Mouse (Mus musculus): ENCODE results near the gene Elovl2. TPM values are rescaled to one million over a fixed set of nuclear protein-coding genes. Genes with fewer than 3 reads are reported as not detected.
"Not testable (repeated sequence)": the region's sequence is repeated elsewhere in the genome, so short reads cannot be mapped to it uniquely, and the experiment has no call there.

The Elovl2 gene
- polyA plus RNA-seq, 2 experiments: 2.3 to 2.5 TPM

DNA sequence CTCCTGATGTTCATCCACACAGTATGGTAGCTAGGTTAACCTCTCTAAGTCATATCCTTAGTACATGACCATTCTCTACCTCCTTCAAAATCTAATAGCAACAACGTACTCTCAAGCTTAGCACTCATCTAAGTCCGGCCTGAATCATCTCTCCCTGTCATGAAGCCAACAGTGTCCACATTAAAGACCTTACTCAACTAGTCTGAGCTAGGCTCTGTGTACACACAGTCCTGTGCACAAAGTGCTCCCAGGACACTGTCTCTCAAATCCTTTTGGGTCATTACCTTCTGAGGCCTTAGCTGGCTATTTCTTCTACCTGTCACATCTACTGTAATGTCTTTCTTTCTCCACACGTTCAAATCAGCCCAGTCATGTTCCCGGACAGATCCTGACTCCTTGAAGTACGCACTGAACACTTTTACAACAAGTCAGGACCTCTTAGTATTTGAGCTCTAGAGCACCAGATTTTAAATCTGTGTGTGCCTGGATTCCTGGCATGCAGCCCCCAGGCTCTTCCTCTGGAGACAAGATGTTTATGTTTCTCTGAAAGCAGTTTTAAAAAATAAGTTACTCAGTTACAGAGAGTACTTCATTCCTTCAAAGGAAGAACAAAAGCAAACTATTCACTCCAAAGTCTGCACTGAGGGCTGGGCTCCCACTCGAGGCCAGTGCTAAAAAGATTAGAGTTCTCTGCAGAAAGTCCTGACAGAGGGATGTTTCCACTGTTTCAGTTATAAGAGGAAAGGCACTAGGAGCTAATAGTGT is 7.5 kb downstream of the Elovl2 start:
- ATAC-seq (ENCODE audit: low FRiP score, low read depth): no peak
- no peak overlapping the region for H3K27ac ChIP-seq (replicated peaks; ENCODE audit: low read depth, low read length)
- no peak overlapping the region for H3K4me2 ChIP-seq (replicated peaks; ENCODE audit: low read depth, low read length, severe bottlenecking)
- no peaks in the 10 kb centered on the region for H3K27me3 ChIP-seq (ENCODE audit: control insufficient read depth, insufficient read depth, low read length)
- no peak overlapping the region for H3K9ac ChIP-seq (ENCODE audit: low read depth, low read length, severe bottlenecking)
- H3K36me3 ChIP-seq (ENCODE audit: control insufficient read depth, insufficient read depth, low read length): no peaks in the 10 kb centered on the region
- DNase-seq (ENCODE audit: low spot score): no peak
- 56% methylated on average over 6 of the region's 6 CpGs for WGBS
- no peak overlapping the region for H3K4me3 ChIP-seq (replicated peaks; ENCODE audit: low read length)
- H3K4me1 ChIP-seq (ENCODE audit: control insufficient read depth, insufficient read depth, low read length): no peaks in the 10 kb centered on the region
- H3K9me3 ChIP-seq (ENCODE audit: control insufficient read depth, low read length): no peaks in the 10 kb centered on the region
- TF ChIP-seq POLR2A (IDR thresholded peaks at IDR 0.05; ENCODE audit: borderline replicate concordance, extremely low read depth, insufficient read depth, insufficient read length): no peak

DNA sequence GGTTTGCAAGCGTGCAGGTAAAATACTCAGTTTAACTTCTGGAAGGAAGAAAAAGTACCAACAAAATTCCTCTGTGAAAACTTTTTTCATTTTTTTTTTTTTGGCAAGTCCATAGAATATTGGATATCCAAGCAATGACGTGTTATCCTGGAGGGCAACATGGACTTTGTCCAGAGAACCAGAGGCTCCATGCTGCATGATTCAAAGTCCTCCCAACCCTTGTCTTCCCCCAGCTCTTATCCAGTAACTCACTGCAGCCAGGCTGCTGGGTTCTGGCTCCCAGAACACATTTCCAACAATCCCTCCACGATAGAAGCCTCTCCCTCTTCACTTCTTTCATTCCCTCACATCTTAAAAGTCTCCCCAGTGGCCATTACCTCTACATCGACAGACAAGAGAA is 8.9 kb downstream of the Elovl2 start:
- ATAC-seq (ENCODE audit: low FRiP score, low read depth): no peak
- Histone ChIP-seq H3K27me3 (ENCODE audit: control insufficient read depth, insufficient read depth, low read length) (no peaks in the 10 kb centered on the region; the same call in 1 of the 2 replicates), H3K9ac (ENCODE audit: low read depth, low read length, severe bottlenecking) (no peak overlapping the region), H3K4me1 (ENCODE audit: control insufficient read depth, insufficient read depth, low read length) (no peaks in the 10 kb centered on the region), H3K4me3 (replicated peaks; ENCODE audit: low read length) (no peak overlapping the region), H3K27ac (replicated peaks; ENCODE audit: low read depth, low read length) (no peak overlapping the region), H3K9me3 (ENCODE audit: control insufficient read depth, low read length) (no peaks in the 10 kb centered on the region), H3K36me3 (ENCODE audit: control insufficient read depth, insufficient read depth, low read length) (no peaks in the 10 kb centered on the region), H3K4me2 (replicated peaks; ENCODE audit: low read depth, low read length, severe bottlenecking) (no peak overlapping the region)
- TF ChIP-seq POLR2A (IDR thresholded peaks at IDR 0.05; ENCODE audit: borderline replicate concordance, extremely low read depth, insufficient read depth, insufficient read length): no peak
- 67% methylated on average over 4 of the region's 4 CpGs for WGBS
- DNase-seq (ENCODE audit: low spot score): no peak

GRCm38 (mm10) chr13:41206241-41206640 is 14.0 kb downstream of the Elovl2 start:
- H3K9ac ChIP-seq (ENCODE audit: low read depth, low read length, severe bottlenecking): no peak overlapping the region
- no peaks in the 10 kb centered on the region for H3K36me3 ChIP-seq (ENCODE audit: control insufficient read depth, insufficient read depth, low read length)
- WGBS: 83% methylated on average over 5 of the region's 5 CpGs
- ATAC-seq (ENCODE audit: low FRiP score, low read depth) (no peak), DNase-seq (ENCODE audit: low spot score) (no peak)
- H3K27me3 ChIP-seq (ENCODE audit: control insufficient read depth, insufficient read depth, low read length): no peaks in the 10 kb centered on the region; the same call in 1 of the 2 replicates
- H3K4me2 ChIP-seq (replicated peaks; ENCODE audit: low read depth, low read length, severe bottlenecking): no peak overlapping the region
- peaks cover 7% of the 10 kb centered on the region for H3K4me1 ChIP-seq (ENCODE audit: control insufficient read depth, insufficient read depth, low read length)
- no peak overlapping the region for H3K4me3 ChIP-seq (replicated peaks; ENCODE audit: low read length)
- TF ChIP-seq POLR2A (IDR thresholded peaks at IDR 0.05; ENCODE audit: borderline replicate concordance, extremely low read depth, insufficient read depth, insufficient read length): no peak
- no peak overlapping the region for H3K27ac ChIP-seq (replicated peaks; ENCODE audit: low read depth, low read length)
- H3K9me3 ChIP-seq (ENCODE audit: control insufficient read depth, low read length): no peaks in the 10 kb centered on the region

DNA sequence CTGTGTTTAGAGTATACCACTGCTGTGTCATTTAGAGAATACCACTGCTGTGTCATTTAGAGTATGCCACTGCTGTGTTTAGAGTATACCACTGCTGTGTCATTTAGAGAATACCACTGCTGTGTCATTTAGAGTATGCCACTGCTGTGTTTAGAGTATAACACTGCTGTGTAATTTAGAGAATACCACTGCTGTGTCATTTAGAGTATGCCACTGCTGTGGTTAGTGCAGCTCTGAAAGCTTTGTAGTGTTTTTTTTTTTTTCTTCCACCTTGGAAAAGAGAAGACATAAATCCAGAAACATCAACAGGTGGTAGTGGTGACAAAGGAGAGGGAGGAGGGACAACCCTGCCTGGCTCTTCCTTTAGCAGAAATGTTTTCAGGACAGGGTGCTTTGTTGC is 14.6 kb downstream of the Elovl2 start:
- not testable (repeated sequence) for H3K9ac ChIP-seq (ENCODE audit: low read depth, low read length, severe bottlenecking); H3K4me3 ChIP-seq (replicated peaks; ENCODE audit: low read length); H3K4me1 ChIP-seq (ENCODE audit: control insufficient read depth, insufficient read depth, low read length); H3K9me3 ChIP-seq (ENCODE audit: control insufficient read depth, low read length); DNase-seq (ENCODE audit: low spot score); ATAC-seq (ENCODE audit: low FRiP score, low read depth); H3K27ac ChIP-seq (replicated peaks; ENCODE audit: low read depth, low read length); H3K27me3 ChIP-seq (ENCODE audit: control insufficient read depth, insufficient read depth, low read length); H3K36me3 ChIP-seq (ENCODE audit: control insufficient read depth, insufficient read depth, low read length); H3K4me2 ChIP-seq (replicated peaks; ENCODE audit: low read depth, low read length, severe bottlenecking)

GRCm38 (mm10) chr13:41203691-41204090 is 16.5 kb downstream of the Elovl2 start:
- no peak for TF ChIP-seq POLR2A (IDR thresholded peaks at IDR 0.05; ENCODE audit: borderline replicate concordance, extremely low read depth, insufficient read depth, insufficient read length)
- WGBS: 71% methylated on average over 9 of the region's 9 CpGs
- Histone ChIP-seq H3K4me3 (replicated peaks; ENCODE audit: low read length) (no peak overlapping the region), H3K9me3 (ENCODE audit: control insufficient read depth, low read length) (no peaks in the 10 kb centered on the region), H3K36me3 (ENCODE audit: control insufficient read depth, insufficient read depth, low read length) (no peaks in the 10 kb centered on the region), H3K4me1 (ENCODE audit: control insufficient read depth, insufficient read depth, low read length) (peaks cover 7% of the 10 kb centered on the region), H3K27ac (replicated peaks; ENCODE audit: low read depth, low read length) (no peak overlapping the region), H3K4me2 (replicated peaks; ENCODE audit: low read depth, low read length, severe bottlenecking) (no peak overlapping the region), H3K27me3 (ENCODE audit: control insufficient read depth, insufficient read depth, low read length) (no peaks in the 10 kb centered on the region; the same call in 1 of the 2 replicates), H3K9ac (ENCODE audit: low read depth, low read length, severe bottlenecking) (no peak overlapping the region)
- ATAC-seq (ENCODE audit: low FRiP score, low read depth): no peak
- no peak for DNase-seq (ENCODE audit: low spot score)

Data from limb, embryonic 14.5 days (tissue).